Mouse (Mus musculus): ENCODE data around the gene Klk6. TPM values are rescaled to one million over a fixed set of nuclear protein-coding genes. Genes with fewer than 3 reads are reported as not detected.

The Klk6 gene
- polyA plus RNA-seq, 1 experiment from 2014 or later: not detected

DNA sequence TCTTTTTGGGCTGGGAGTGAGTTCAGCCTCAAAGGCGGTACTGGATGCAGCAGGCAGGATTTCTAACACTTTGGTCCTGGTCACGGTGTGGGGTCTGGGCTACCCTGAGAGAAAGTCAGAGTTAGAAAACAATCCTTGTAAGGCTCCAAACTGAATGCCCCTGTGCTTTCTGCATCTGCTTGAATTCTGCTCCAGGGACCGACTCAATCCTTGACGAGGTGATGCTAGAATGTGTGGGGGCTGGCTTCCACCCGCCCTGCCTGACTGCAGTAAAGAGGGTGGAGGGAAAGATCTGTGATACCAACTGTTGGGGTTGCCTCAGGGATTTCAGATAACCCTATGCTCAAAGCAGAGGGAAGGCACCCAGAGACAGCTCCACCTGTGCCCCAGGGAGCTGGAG is 13.3 kb upstream of the Klk6 start, which contains the start of gene Klk7:
TSS of gene Klk7 (plus strand) at position 301 of the 400 bp plus-strand sequence.
- Histone ChIP-seq H3K9ac (replicated peaks; ENCODE audit: low read length) (no peak within 1 kb of the TSS), H3K9me3 (ENCODE audit: low read length) (no peaks in the 10 kb centered on the region), H3K4me1 (ENCODE audit: insufficient read depth, low read length) (no peaks in the 10 kb centered on the region), H3K27ac (ENCODE audit: low read length) (no peak within 1 kb of the TSS), H3K27me3 (ENCODE audit: insufficient read depth, low read length) (no peaks in the 10 kb centered on the region), H3K4me2 (replicated peaks; ENCODE audit: low read depth, low read length) (no peak within 1 kb of the TSS), H3K4me3 (ENCODE audit: low read length) (no peak within 1 kb of the TSS), H3K36me3 (ENCODE audit: insufficient read depth, low read length) (no peaks in the 10 kb centered on the region)
- WGBS: 47% methylated on average over 5 of the region's 5 CpGs
- no peak for ATAC-seq (ENCODE audit: low FRiP score, low TSS enrichment)

DNA sequence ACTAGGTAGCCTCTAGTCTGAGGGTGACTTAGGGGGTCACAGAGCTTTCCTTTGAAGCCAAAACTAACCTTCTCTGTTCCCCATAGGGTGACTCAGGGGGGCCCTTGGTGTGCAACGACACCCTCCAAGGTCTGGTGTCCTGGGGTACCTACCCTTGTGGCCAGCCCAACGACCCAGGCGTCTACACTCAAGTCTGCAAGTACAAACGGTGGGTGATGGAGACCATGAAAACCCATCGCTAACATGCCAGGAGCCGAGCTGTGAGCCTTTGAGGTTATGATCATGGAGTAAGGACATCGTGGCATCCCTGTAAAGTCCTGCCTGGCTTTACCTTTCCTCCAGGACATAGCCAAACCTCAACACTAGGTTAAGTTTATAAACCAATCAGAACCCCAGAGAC is 9.1 kb upstream of the Klk6 start:
- Histone ChIP-seq H3K4me2 (replicated peaks; ENCODE audit: low read depth, low read length) (no peak overlapping the region), H3K27me3 (ENCODE audit: insufficient read depth, low read length) (no peaks in the 10 kb centered on the region), H3K36me3 (ENCODE audit: insufficient read depth, low read length) (no peaks in the 10 kb centered on the region), H3K4me3 (ENCODE audit: low read length) (no peak overlapping the region), H3K9ac (replicated peaks; ENCODE audit: low read length) (no peak overlapping the region), H3K27ac (ENCODE audit: low read length) (no peak overlapping the region), H3K9me3 (ENCODE audit: low read length) (no peaks in the 10 kb centered on the region), H3K4me1 (ENCODE audit: insufficient read depth, low read length) (no peaks in the 10 kb centered on the region)
- ATAC-seq (ENCODE audit: low FRiP score, low TSS enrichment): no peak
- 86% methylated on average over 7 of the region's 7 CpGs for WGBS

DNA sequence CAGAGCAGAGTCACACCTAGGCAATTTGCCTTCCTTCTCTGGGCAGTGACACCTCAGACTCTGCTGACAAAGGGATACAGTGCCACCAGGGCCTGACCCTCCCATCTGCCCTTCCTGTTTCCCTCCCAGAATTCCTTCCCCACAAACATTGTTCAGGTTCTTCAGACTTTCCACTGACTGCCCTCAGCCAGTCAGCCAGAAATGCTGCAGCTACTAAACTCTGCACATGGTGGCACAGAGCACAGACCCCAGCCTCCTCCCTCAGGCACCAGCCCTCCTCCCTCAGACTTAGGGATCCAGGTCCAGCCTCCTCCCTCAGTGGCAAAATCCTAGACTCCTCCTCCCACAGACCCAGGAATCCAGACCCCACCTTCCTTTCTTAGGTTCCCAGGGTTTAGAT is 7.6 kb upstream of the Klk6 start:
- no peaks in the 10 kb centered on the region for H3K27me3 ChIP-seq (ENCODE audit: insufficient read depth, low read length)
- H3K4me1 ChIP-seq (ENCODE audit: insufficient read depth, low read length): no peaks in the 10 kb centered on the region
- no peak overlapping the region for H3K9ac ChIP-seq (replicated peaks; ENCODE audit: low read length)
- H3K4me3 ChIP-seq (ENCODE audit: low read length): no peak overlapping the region
- no peaks in the 10 kb centered on the region for H3K9me3 ChIP-seq (ENCODE audit: low read length)
- peak; percentile 73 for ATAC-seq (ENCODE audit: low FRiP score, low TSS enrichment)
- H3K4me2 ChIP-seq (replicated peaks; ENCODE audit: low read depth, low read length): no peak overlapping the region
- 0 out of 2 replicates have a peak overlapping the region, but pooled peaks have one; percentile 6 for H3K27ac ChIP-seq (ENCODE audit: low read length)
- H3K36me3 ChIP-seq (ENCODE audit: insufficient read depth, low read length): no peaks in the 10 kb centered on the region

DNA sequence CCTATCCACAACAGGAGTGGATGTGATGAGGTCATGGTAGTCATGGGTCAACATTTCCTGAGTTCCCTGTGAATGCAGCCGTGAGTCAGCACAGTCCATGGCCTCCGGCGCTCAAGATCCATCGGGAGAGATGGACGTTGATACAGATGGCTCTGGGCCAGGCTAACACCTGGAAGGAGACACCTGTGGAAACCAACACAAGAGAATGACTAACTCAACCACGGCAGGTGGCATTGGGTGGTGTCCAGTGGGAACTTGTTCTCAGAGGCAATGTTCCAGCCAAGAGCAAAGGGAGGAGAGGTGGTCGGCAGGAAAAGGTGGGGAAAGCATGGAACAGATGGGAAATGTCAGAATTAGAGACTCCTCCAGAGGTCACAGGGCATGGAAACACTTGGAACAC is 2.7 kb upstream of the Klk6 start:
- 86% methylated on average over 7 of the region's 7 CpGs for WGBS
- Histone ChIP-seq H3K36me3 (ENCODE audit: insufficient read depth, low read length) (no peaks in the 10 kb centered on the region), H3K9me3 (ENCODE audit: low read length) (no peaks in the 10 kb centered on the region), H3K9ac (replicated peaks; ENCODE audit: low read length) (no peak overlapping the region), H3K27me3 (ENCODE audit: insufficient read depth, low read length) (no peaks in the 10 kb centered on the region), H3K4me1 (ENCODE audit: insufficient read depth, low read length) (no peaks in the 10 kb centered on the region), H3K27ac (ENCODE audit: low read length) (no peak overlapping the region), H3K4me3 (ENCODE audit: low read length) (no peak overlapping the region), H3K4me2 (replicated peaks; ENCODE audit: low read depth, low read length) (no peak overlapping the region)
- no peak for ATAC-seq (ENCODE audit: low FRiP score, low TSS enrichment)

DNA sequence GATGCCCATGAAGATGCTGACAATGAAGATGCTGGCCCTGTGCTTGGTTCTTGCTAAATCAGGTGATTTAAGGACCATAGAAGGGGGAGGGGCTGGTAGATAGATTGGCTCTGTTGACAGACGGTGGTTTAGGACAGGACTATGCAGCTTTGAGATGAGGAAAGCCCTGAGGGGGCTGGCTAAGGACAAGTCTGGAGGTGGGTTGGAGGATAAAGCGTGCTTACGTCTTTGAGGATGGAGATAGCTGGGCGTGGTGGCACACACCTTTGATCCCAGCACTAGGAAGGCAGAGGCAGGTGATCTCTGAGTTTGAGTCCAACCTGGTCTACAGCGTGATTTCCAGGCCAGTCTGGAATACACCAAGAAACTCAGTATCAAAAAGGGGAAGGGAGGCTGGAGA is 1.8 kb downstream of the Klk6 start:
- no peaks in the 10 kb centered on the region for H3K27me3 ChIP-seq (ENCODE audit: insufficient read depth, low read length)
- 79% methylated on average over 5 of the region's 5 CpGs for WGBS
- no peak overlapping the region for H3K4me3 ChIP-seq (ENCODE audit: low read length)
- H3K4me2 ChIP-seq (replicated peaks; ENCODE audit: low read depth, low read length): no peak overlapping the region
- no peak for ATAC-seq (ENCODE audit: low FRiP score, low TSS enrichment)
- H3K9me3 ChIP-seq (ENCODE audit: low read length): no peaks in the 10 kb centered on the region; the same call in 1 of the 2 replicates
- no peak overlapping the region for H3K27ac ChIP-seq (ENCODE audit: low read length)
- H3K4me1 ChIP-seq (ENCODE audit: insufficient read depth, low read length): no peaks in the 10 kb centered on the region
- no peaks in the 10 kb centered on the region for H3K36me3 ChIP-seq (ENCODE audit: insufficient read depth, low read length)
- H3K9ac ChIP-seq (replicated peaks; ENCODE audit: low read length): no peak overlapping the region

DNA sequence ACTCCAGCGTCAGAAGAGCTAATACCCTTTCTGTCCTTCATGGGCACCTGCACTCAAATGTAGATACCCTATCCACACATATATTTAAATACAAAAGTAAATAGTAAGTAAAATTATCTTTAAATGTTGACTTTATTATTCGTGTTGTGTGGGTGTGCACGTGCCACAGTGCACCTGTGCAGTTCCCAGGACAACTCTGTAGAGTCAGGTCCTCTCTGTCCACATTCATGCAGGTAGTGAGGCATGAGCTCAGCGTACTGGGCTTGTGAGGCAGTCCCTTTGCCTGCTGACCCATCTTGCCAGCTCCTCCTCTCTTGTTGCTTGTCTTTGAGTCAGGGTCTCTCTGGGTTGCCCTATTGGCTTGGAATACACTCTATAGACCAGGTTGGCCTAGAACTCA is 3.4 kb downstream of the Klk6 start:
- Histone ChIP-seq H3K36me3 (ENCODE audit: insufficient read depth, low read length) (no peaks in the 10 kb centered on the region), H3K27ac (ENCODE audit: low read length) (no peak overlapping the region), H3K4me1 (ENCODE audit: insufficient read depth, low read length) (no peaks in the 10 kb centered on the region), H3K27me3 (ENCODE audit: insufficient read depth, low read length) (no peaks in the 10 kb centered on the region), H3K4me3 (ENCODE audit: low read length) (no peak overlapping the region), H3K9ac (replicated peaks; ENCODE audit: low read length) (no peak overlapping the region), H3K9me3 (ENCODE audit: low read length) (no peaks in the 10 kb centered on the region; the same call in 1 of the 2 replicates), H3K4me2 (replicated peaks; ENCODE audit: low read depth, low read length) (no peak overlapping the region)
- WGBS: 85% methylated on average over 4 of the region's 4 CpGs
- no peak for ATAC-seq (ENCODE audit: low FRiP score, low TSS enrichment)

DNA sequence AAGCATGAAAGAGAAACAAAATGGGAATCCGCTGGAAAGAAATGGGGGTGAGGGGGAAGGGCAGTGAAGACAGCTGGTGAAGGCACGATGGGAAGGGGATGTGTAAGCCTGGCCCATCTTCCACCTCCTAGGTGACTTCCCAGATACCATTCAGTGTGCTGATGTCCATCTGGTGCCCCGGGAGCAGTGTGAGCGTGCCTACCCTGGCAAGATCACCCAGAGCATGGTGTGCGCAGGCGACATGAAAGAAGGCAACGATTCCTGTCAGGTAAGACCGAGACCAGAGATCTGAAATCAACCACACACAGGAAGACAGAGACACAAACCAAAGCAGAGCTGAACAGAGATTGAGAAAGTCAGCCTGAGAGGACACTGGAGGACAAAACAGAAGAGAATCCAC is 4.7 kb downstream of the Klk6 start:
- no peak overlapping the region for H3K4me2 ChIP-seq (replicated peaks; ENCODE audit: low read depth, low read length)
- 92% methylated on average over 8 of the region's 8 CpGs for WGBS
- no peaks in the 10 kb centered on the region for H3K4me1 ChIP-seq (ENCODE audit: insufficient read depth, low read length)
- no peak overlapping the region for H3K27ac ChIP-seq (ENCODE audit: low read length)
- H3K9me3 ChIP-seq (ENCODE audit: low read length): no peaks in the 10 kb centered on the region; the same call in 1 of the 2 replicates
- ATAC-seq (ENCODE audit: low FRiP score, low TSS enrichment): no peak
- no peaks in the 10 kb centered on the region for H3K27me3 ChIP-seq (ENCODE audit: insufficient read depth, low read length)
- no peaks in the 10 kb centered on the region for H3K36me3 ChIP-seq (ENCODE audit: insufficient read depth, low read length)
- H3K9ac ChIP-seq (replicated peaks; ENCODE audit: low read length): no peak overlapping the region
- H3K4me3 ChIP-seq (ENCODE audit: low read length): no peak overlapping the region

DNA sequence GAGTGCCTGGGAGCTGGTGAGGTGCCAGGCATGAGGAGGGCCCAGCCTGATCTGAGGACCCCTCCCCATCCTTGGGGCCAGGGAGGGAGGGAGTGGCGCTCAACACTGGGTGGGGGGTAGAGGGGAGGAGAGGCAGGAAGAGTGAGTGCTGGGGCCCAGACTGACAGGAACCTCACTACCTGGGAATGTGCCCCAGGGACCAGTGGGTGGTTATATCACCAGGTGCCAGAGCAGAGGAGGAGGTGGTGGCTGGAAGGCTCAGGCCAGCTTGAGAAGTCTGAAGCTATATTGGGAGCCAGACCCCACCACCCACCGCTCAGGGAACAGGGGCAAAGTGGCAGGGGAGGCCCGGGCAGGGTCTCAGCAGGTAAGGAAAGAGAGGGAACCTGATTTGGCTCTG is 17.4 kb downstream of the Klk6 start, which contains the start of gene Klk5:
TSS of gene Klk5 (plus strand) at position 271 of the 400 bp plus-strand sequence.
- Histone ChIP-seq H3K9ac (replicated peaks; ENCODE audit: low read length) (no peak within 1 kb of the TSS), H3K4me1 (ENCODE audit: insufficient read depth, low read length) (no peaks in the 10 kb centered on the region), H3K9me3 (ENCODE audit: low read length) (no peaks in the 10 kb centered on the region), H3K4me3 (ENCODE audit: low read length) (no peak within 1 kb of the TSS), H3K27me3 (ENCODE audit: insufficient read depth, low read length) (no peaks in the 10 kb centered on the region), H3K36me3 (ENCODE audit: insufficient read depth, low read length) (no peaks in the 10 kb centered on the region), H3K4me2 (replicated peaks; ENCODE audit: low read depth, low read length) (no peak within 1 kb of the TSS), H3K27ac (ENCODE audit: low read length) (no peak within 1 kb of the TSS)
- ATAC-seq (ENCODE audit: low FRiP score, low TSS enrichment): no peak
- 63% methylated on average over 3 of the region's 3 CpGs for WGBS

DNA sequence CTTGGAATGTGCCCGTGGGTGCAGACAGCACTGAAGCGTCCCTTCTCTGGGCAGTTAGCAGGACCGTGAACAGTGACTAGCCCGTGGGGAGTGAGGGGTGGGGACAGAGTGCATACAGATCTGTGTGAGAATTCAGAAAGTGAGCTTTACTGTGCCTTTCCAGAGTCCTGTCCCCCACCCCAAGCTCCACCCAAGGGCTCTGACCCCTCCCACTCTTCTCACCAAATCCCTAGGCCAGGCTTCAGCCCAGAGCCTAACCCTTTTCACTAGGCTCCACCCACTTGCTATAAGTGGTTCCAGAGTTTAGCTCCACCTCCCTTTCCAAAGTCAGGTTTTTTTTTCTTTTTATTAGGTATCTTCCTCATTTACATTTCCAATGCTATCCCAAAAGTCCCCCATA is 19.5 kb downstream of the Klk6 start:
- Histone ChIP-seq H3K9ac (replicated peaks; ENCODE audit: low read length) (no peak overlapping the region), H3K4me2 (replicated peaks; ENCODE audit: low read depth, low read length) (no peak overlapping the region), H3K4me3 (ENCODE audit: low read length) (no peak overlapping the region), H3K36me3 (ENCODE audit: insufficient read depth, low read length) (no peaks in the 10 kb centered on the region), H3K9me3 (ENCODE audit: low read length) (no peaks in the 10 kb centered on the region), H3K4me1 (ENCODE audit: insufficient read depth, low read length) (no peaks in the 10 kb centered on the region), H3K27ac (ENCODE audit: low read length) (no peak overlapping the region), H3K27me3 (ENCODE audit: insufficient read depth, low read length) (no peaks in the 10 kb centered on the region)
- ATAC-seq (ENCODE audit: low FRiP score, low TSS enrichment): no peak
- 86% methylated on average over 4 of the region's 4 CpGs for WGBS

DNA sequence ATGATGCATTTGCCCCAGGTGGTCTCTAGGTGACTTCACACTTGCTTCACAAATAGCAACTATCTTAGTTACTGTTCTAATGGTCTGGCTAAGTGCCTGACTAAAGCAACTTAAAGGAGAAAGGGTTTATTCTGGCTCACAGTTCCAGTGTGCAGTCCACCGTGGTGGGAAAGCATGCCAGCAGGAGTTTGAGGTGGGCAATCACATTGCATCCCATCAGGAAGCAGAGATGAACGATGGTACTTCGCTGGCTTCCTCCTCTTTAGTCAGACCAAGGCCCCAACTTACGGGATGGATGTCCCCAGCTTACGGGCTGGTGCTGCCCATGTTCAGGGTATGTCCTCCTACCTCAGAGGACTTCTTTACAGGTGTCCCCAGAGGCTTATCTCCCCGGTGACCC is 27.3 kb downstream of the Klk6 start:
- no peak for ATAC-seq (ENCODE audit: low FRiP score, low TSS enrichment)
- 86% methylated on average over 6 of the region's 6 CpGs for WGBS
- no peaks in the 10 kb centered on the region for H3K36me3 ChIP-seq (ENCODE audit: insufficient read depth, low read length)
- no peak overlapping the region for H3K4me3 ChIP-seq (ENCODE audit: low read length)
- no peaks in the 10 kb centered on the region for H3K27me3 ChIP-seq (ENCODE audit: insufficient read depth, low read length)
- no peak overlapping the region for H3K27ac ChIP-seq (ENCODE audit: low read length)
- no peaks in the 10 kb centered on the region for H3K9me3 ChIP-seq (ENCODE audit: low read length)
- H3K9ac ChIP-seq (replicated peaks; ENCODE audit: low read length): no peak overlapping the region
- no peaks in the 10 kb centered on the region for H3K4me1 ChIP-seq (ENCODE audit: insufficient read depth, low read length)
- H3K4me2 ChIP-seq (replicated peaks; ENCODE audit: low read depth, low read length): no peak overlapping the region
